Mouse (Mus musculus): ENCODE results near the gene Skil.

GRCm38 (mm10) chr3:31162860-31163259, 68.0 kb downstream of the Skil start:
- no peak for TF ChIP-seq CTCF (IDR thresholded peaks at IDR 0.05; ENCODE audit: borderline replicate concordance, control insufficient read depth, extremely low read depth, insufficient read depth, low read length, poor library complexity)
- TF ChIP-seq POLR2A (IDR thresholded peaks at IDR 0.05; ENCODE audit: control insufficient read depth, extremely low read depth, insufficient read depth, low read length, poor library complexity): no peak
